Mouse (Mus musculus) layer of hippocampus, adult 9-10 months (tissue): ENCODE measurements around the gene Mycbp2.
A peak's percentile ranks its signal among the peaks of the same experiment; 100 is the strongest.

Source experiments
- DNase-seq: peaks from one replicate; pipeline ENCODE4 v3.0.0; 2022; ENCODE audit warnings: low spot score

The Mycbp2 gene

DNA sequence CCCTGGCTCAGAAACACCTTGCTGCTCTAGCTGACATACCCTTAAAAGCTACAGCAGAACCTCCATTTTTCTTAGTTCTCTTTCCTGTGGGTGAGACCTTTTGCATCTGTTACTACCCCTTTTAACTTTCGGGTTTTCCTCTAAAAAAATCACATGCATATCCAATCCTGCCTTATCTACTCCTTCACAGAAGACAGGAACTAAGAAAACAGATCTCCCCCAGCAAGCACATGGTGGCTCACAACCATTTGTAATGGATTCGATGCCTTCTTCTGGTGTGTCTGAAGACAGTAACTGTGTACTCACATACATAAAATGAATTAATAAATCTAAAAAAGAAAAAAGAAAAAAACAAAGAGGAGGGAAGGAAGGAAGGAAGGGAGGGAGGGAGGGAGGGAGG, 87.9 kb downstream of the Mycbp2 start:
- no peak for DNase-seq

DNA sequence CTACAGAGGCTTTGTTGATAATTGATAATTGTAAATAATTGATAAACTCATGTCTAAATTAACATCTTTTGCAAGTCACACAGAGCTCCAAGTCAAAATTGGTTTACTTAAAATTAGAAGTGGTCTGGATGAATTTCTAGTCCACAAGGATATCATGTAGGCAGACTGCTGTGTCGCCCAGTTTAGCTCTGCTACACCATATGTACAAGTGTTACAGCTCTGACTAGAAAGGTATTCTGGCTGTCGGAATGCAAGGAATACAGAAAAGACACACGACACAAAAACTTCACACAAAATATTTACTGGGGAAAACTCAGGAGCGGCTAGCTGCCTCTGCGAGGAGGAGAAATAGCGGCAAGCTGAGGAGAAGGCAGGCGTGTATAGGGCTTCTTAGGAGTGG, 89.7 kb downstream of the Mycbp2 start:
- DNase-seq: no peak

DNA sequence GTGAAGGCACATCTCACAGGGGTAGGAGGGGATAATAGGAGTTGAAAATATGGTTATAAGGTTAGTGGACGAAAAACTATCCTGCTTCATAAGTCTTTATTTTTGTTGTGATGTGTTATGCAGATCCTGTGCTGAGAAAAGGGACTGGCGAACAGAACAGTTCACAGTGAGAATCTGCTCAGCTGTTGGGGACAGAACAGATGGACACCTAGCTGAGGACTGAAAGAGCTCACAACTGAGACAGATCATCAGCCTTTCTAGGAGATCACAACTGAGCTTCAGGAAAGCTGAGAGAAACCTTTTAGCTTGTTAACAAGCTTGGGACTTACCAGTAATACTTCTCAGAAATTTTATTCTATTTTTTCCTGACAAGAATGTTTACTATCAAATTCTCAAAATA, 92.3 kb downstream of the Mycbp2 start:
- no peak for DNase-seq

DNA sequence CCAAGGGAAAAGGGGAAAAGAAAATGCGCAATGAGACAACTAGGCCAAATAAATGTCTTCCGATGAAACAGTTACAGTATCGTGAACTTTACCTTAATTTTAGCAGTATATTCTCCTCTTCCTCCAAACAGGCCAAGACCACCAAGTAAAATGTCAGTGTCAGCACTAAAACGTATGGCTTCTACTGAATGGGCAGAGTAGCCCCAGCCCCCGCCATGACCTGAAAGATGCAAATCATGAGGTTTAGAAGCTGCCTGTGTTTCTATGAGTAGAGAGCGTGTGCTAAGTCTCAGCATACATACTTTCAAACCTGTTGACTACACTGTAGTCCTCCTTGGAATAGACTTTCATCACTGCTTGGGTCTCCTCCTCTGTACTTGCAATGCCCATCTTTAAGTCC, 104.6 kb downstream of the Mycbp2 start:
- DNase-seq: no peak

DNA sequence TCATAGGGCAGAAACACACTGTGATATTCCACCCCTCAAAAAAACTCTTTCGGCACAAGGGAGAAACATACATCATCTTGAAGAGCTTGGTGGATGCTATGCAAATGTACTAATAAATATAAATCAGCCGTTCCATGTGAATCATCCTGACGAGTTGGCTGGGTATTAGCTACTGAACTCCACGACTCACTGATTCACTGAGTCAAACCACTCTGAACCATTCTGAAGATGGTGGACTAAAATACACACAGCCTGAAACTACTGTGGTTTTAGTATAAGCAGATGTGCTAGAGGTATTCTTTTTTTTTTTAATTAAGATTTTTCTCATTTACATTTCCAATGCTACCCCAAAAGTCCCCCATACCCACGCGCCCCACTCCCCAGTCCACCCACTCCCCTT, 111.8 kb downstream of the Mycbp2 start:
- DNase-seq: no peak

DNA sequence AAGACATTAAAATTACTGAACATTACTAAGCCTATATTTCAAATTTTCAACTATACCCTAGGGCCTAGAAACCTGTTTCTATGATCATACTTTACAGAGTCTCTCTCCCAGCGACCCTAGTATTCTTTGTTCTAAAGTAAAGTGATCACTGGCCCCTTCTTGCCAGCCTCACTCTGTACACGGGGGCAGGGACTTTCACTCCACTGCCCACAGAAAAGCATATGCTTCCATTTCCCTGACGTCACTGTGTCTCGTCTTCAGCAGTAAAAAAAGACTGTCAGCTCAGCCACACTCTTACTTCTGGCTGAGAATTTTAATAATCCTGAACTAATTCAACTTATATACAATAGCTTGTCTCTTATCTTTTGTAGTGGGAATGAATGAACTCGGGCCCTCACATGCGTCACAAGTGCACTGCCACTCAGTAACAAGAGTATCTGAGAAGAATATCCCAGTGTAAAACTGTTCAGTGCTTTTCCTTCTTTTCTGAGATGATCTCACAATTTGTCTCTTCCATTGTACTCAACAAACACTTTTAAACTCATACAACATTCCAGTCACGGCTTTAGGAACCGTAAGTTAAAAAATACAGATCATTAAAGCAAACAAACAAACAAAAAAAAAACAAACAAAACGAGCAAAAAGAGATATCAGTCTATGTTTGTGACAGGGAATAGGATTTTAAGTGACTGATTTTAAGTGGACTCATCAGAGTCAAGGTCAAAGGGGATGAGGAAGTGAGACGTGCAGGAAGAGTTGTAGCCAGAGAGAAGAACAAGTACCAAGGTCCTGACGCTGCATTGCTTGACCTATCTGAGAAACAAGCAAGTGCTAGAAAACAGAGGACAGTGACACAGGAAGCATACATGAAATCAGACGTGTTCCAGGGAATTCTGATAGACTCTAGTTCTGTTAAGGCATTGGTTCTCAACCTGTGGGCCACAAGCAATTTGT, 112.7 kb downstream of the Mycbp2 start:
- DNase-seq: no peak

DNA sequence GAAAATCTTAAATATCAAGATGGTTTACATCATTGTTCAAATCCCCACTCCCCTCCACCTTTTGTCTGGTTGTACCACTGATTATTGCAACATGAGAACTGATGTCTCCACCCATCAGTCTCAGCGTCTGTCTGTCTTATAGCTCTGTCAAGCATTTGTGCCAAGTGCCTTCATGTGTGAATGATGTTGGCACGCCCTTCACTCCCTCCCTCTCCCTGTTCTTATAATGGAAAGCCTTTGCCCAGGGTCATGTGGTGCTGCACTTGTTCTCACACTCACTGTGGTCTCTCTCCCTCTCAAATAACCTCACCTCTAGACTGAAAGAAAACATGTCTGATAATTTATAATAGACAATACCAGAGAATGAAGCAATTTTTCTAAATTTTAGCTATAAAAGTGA, 124.3 kb downstream of the Mycbp2 start:
- DNase-seq: no peak

DNA sequence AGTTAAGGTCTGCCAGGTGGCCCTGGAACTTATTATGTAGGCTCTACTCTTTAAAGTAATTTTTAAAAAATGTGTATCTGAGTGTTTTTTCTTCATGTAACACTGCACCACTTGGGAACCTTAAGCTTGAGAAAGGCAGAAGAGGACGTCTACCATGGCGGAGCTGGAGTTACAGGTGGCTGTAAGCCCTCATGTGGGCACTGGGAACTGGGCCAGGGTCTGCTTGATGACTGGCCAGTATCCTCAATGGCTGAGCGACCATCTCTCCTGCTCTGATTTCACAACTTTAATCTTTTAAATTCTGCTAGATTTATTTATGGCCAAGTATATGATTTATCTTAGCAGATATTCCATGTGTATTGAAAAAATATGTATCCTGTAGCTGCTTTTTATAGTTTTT, 124.9 kb downstream of the Mycbp2 start:
- DNase-seq: no peak

DNA sequence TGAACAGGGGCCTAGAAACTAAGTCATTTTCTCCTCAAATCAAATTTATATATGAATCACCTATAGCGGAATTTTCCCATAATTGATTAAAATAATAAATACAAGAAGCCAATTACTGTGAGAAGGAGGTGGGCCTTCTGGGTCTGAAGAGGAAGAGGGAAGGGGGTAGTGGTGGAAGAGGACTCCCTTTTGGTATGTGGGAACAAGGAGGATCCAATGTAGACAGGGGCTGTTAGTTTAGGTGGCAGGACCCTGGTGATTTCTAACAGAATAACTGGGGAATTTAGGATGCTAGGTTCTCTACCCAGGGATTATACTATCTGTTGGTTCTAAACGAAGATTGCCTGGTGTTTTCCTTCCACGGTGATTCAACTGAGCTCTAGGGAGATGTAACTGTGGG, 130.3 kb downstream of the Mycbp2 start:
- DNase-seq: no peak

DNA sequence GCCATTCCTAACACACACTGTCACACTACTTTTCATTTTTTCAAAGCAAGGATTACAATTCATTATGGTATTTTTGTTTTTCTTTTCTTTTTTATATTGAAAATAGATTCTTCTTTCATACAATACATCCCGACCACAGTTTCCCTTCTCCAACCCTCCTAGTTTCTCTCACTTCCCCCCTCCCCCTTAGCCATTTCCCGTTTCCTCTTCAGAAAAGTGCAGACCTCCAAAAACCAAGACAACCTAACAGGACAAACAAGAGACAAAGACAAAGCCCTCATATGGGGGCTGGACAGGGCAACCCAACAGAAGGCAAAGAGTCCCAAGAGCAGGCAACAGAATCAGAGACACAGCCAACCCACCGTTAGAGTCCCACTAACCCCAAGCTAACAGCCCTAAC, 160.0 kb downstream of the Mycbp2 start:
- no peak for DNase-seq

DNA sequence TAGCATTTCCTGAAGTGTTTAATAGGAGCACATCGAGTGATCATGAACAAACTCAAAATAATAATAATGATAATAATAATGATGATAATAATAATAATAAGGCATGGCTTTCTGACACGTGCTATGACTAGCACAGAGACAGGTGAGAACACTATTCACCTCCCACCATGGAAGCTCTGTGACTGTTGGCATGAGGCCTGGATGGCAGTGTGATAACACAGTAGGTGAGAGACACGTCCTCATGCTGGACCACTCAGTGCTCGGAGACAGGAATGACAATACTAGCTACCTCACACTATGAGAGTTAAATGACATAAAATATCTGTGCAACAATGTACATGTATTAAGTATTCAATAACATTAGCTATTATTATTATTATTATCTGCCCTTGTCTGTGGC, 160.5 kb downstream of the Mycbp2 start:
- no peak for DNase-seq

DNA sequence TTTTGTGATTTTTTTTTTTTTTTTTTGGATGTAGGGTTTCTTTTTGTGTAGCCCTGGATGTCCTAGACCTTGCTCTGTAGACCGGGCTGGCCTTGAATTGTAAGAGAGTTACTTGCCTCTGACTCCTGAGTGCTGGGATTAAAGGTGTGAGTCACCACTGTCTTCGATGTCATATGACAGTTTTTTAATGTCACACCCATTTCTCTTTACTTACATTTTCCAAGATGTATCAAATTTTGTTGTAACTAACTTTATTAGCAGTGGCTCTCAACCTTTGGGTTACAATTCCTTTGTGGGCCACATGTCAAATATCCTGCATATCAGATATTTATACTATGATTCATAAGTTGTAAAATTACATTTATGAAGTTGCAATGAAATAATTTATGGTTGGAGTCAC, 166.5 kb downstream of the Mycbp2 start:
- DNase-seq: no peak

DNA sequence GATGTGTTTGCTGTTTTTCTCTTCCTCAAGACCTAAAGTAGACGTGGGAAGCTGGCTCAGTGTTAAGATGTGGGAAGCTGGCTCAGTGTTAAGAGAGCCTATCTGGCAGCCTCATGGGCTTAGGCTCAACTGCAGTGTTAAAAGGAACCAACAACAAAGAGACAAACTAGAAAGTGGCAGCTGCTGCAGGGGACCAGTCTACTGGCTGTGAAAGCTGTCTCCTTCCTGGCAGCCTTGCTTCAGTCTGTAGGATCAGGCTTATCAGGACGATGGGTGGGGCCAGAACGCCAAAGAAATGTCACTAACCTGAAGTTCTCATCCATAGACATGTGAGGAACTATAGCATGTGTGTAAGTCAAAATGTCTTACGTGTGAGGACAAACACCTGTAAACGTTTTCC, 183.7 kb downstream of the Mycbp2 start:
- no peak for DNase-seq

DNA sequence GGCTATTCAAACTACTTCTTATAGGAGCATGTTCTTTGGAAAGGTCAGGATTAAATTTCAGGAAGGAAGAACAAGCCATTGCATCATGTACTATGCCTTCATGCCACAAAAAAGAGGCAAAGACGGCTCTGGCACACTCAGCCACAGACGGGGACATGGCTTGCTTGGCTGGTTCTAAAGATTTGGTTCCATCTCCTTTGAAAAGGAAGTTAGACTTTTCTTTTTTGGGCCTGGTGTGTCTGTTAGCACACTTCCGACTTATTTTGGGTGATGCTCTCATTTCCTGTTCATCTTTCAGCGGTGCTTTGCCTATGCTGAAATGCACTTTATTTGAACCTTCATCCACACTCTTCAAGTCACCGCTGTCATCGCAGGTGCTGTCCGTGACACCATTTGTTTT, 190.9 kb downstream of the Mycbp2 start:
- DNase-seq: no peak

DNA sequence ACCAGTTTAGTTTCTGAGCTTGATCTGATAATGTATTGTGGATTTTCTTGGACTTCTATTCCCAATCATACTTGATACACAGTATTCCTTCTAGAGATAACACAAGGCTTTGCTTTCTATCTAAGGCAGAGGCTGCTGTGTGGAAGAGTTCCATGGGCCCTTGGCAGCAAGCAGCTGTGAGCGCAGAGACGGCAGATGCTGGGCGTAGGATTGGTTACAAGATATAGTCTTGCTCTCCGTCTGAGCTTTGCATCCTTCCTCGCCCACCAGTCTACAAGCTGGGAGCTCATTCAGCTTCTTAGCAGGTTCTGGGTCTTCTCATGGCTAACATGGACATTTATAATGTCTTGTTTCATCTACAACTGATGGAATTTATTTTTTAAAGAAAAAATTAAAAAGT, 196.5 kb downstream of the Mycbp2 start:
- no peak for DNase-seq

DNA sequence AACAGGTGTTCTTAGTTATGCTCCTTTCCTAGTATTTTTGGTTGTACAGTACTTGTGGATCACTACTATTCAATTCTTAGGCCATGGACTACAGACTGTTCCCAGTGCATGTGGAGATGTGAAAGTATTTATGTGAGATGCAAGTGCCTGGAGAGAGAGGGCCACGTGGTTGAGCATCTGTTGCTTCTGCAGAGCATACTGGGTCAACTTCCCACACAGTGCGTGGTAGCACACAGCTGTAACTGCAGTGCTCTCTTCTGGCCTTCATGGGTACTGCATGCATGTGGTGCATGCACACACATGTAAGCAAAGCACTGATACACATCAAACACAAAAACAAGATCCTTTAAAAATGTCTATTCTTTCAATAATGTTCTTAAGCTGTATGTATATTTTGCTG, 214.6 kb downstream of the Mycbp2 start:
- no peak for DNase-seq

DNA sequence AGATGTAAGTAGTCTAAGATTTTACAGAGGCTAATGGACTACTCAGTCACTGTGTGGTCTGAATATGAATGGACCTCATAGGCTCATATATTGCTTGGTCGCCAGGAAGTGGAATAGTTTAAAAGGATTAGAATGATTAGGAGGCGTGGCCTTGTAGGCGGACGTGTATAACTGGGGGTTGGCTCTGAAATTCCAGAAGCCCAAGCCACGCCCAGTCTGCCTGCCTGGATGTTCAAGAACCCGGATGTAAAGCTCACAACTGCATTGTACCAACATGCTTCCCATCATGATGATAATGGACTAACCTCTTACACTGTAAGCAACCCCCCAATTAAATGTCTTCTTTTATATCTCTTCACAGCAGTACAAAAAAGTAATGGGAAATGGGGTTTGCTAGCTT, 220.9 kb downstream of the Mycbp2 start:
- no peak for DNase-seq

DNA sequence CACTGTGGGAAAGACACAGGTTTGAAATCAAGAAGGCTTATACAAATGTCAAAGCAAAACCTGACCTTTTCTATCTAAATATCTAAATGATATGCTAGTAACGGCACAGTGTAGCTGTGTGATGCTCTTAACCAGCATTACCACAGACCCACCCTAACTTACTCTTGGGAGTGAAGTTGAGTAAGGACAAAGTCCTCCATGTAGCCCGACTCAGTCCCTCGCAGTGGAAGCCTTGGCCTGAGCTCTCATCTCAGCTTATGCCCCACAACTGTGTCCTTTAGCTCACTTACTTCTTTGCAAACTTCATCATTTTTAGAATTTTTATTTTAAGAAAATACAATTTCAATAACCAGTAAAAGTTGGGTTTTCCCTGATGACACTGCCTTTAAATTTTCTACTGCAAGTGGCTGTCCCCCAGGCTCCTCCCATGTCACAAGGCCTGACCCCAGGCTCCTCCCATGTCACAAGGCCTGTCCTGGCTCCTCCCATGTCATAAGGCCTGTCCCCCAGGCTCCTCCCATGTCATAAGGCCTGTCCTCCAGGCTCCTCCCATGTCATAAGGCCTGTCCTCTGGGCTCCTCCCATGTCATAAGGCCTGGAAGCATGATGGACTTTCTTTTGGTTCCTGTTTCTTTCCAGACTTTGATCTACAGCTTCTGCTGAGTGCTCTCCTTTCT, 231.5 kb downstream of the Mycbp2 start:
- no peak for DNase-seq

DNA sequence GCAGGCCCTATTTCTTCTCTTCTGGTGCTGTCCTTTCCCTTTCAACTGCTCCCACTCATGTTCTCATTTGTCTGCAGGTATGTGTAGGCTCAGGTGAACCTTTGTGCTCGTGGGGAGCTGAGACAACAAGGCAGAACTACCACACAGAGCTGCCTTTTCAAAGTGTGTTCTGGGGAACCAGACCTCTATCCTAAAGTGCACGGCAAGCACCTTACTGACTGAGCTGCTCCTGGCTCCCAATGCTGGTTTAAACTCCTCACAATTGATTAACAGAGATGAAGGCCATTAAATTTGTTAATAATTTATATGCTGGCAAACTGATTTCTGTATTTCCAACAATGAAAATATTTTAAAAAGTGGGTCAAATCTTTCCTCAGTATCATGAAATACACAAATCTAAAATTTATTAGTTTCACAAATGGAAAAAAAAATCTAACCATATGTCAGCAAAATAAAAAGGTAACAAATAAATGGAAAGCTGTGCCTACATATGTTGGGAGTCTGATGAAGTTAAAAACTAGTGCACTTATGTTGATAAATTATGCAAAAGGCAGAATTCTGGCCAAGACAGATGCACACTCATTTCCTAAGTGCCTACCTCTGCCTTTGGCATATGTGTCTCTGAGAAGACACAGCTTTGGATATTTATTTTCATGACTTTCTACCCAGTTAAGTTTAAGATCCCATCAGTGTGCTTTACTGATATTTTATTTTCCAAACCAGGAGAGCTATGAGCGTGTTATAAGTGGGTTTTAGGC, 233.8 kb downstream of the Mycbp2 start:
- peak; percentile 39 for DNase-seq

DNA sequence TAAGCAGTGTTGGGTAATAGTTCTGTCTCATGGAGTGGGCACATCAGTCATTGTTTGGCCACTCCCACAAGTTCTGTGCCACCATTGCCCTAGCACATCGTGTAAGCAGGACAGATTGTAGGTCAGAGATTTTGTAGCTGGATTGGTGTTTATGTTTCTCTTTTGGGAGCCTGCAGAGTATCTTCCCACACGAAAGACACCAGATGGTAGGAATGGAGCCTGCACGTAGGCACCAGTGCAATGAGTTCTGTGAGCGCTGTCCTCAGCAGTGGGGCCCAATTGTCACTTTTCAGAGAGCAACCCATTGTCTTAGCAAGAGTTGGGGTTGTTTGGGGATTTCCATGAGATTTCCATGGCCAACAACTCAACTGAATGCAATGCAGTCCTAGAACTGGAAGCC, 236.6 kb downstream of the Mycbp2 start:
- DNase-seq: no peak

DNA sequence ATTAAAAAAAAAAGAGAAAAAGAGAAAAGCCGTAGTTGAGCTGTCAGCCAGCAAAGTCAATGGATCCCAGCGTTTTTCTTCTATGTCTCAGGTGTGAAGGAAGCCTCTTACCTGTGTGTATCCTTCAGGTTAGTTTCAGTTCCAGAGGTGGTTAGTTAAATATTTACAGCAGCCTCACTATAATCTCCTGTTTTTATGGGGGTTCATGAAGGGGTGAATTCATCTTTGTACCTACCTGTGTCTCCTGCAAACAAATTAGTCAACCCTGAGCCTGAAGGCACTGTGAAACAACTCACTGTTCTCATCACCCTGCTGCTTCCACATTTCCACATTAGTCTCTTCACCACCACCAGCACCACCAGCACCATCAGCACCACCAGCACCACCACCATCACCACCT, 240.3 kb downstream of the Mycbp2 start:
- DNase-seq: no peak

DNA sequence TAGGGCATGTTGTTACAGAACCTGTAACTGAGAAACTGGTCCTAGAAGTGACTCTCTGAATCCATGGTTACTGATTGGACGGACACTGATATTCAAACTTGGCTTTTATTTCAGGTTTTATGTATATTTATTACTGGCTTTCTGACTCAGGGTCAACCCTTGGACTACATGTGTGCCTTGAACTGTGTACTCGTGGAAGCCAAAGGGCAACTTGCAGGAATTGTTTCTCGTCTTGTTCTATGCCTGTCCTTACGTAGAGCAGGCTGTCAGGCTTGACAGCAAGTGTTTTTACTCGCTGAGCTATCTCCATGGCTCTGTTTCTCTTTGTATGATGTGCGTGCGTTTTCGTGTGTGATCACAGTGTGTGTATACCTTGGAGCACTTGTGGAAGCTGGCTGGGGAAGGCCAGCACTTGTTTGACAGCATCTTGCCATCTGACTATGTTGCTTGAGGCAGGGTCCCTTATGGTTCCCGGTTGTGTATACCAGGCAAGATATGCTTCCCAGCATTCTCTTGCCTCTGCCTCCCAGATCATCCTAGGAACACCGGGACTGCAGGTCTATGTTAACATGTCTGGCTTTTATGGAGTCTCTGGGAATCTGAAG, 243.8 kb downstream of the Mycbp2 start:
- no peak for DNase-seq

DNA sequence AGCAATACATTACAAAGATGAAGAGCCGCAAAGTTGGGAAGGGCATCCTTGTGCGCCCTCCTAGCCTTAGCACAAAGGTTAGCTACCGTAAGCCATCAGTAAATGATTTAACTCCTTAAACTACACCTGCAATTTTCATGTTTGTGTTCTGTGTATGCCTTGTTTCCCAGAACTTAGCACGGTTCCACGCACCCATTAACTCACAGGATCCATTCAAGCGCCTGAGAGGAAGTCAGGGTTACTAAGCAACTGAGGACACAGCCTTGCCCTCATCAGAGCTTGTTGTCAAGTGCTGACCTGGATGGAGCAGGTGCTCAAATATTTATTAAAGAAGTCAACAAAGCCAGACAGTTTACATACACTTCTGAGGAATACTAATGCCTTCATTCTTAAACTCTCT, 244.4 kb downstream of the Mycbp2 start:
- DNase-seq: no peak
